8 mouse cellular contexts compared by ENCODE assay signal in the genomic region with DNA sequence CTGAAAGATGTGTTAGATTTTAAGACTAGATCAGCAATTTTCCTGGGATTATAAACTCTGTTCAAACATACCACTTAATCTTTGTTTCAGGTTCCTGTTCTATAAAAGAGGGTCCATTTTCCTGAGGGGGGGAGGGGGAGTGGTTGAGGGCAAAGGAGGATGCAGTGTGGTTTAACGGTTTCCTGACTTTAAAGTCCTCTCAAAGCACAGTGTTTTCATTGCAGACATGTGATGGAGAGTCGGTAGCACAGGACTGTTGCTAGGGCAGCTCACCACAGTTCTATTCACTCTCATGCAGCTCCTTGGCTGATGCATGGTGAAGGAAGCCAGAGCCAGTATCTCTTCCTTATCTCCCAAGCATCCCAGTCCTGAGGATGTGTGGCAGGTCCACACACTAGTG.
DNase-seq lines count a peak whose midpoint lies in the region; ATAC-seq and TF ChIP-seq lines count a peak whose summit lies in the region.

No protein-coding gene starts in this region.

- H3K36me3 ChIP-seq in forebrain, embryonic 15.5 days: peaks cover 5% of the 10 kb centered on the region; the same call in 1 of the 2 replicates
- H3K36me3 ChIP-seq in forebrain, embryonic 14.5 days (ENCODE audit: control insufficient read depth, insufficient read depth, low read length): no peaks in the 10 kb centered on the region
- H3K36me3 ChIP-seq in midbrain, embryonic 10.5 days: no peaks in the 10 kb centered on the region
- no peaks in the 10 kb centered on the region for H3K36me3 ChIP-seq in midbrain, postnatal 0 days (ENCODE audit: insufficient read depth, low read length)
- no peaks in the 10 kb centered on the region for H3K36me3 ChIP-seq in liver, embryonic 11.5 days (ENCODE audit: control insufficient read depth, insufficient read depth, low read length)
- H3K36me3 ChIP-seq in stomach, postnatal 0 days (ENCODE audit: control insufficient read depth, insufficient read depth, low read length): no peaks in the 10 kb centered on the region

- H3K4me2 ChIP-seq in forebrain, embryonic 15.5 days (replicated peaks): no peak overlapping the region
- no peak overlapping the region for H3K4me2 ChIP-seq in forebrain, embryonic 14.5 days (ENCODE audit: low read length)
- H3K4me2 ChIP-seq in midbrain, postnatal 0 days (ENCODE audit: low read depth, low read length, poor library complexity, severe bottlenecking): no peak overlapping the region
- no peak overlapping the region for H3K4me2 ChIP-seq in liver, embryonic 11.5 days
- no peak overlapping the region for H3K4me2 ChIP-seq in stomach, postnatal 0 days (replicated peaks; ENCODE audit: low read depth)

- H3K9me3 ChIP-seq in forebrain, embryonic 15.5 days: no peaks in the 10 kb centered on the region
- no peaks in the 10 kb centered on the region for H3K9me3 ChIP-seq in forebrain, embryonic 14.5 days (replicated peaks; ENCODE audit: control insufficient read depth, low read length)
- no peaks in the 10 kb centered on the region for H3K9me3 ChIP-seq in midbrain, embryonic 10.5 days (replicated peaks)
- no peaks in the 10 kb centered on the region for H3K9me3 ChIP-seq in midbrain, postnatal 0 days (ENCODE audit: low read length)
- no peaks in the 10 kb centered on the region for H3K9me3 ChIP-seq in liver, embryonic 11.5 days (ENCODE audit: control insufficient read depth, low read length)
- no peaks in the 10 kb centered on the region for H3K9me3 ChIP-seq in stomach, postnatal 0 days (ENCODE audit: control insufficient read depth, low read length)

- peaks cover 47% of the 10 kb centered on the region for H3K4me1 ChIP-seq in forebrain, embryonic 15.5 days
- H3K4me1 ChIP-seq in forebrain, embryonic 14.5 days (ENCODE audit: control insufficient read depth, insufficient read depth, low read length): peaks cover 12% of the 10 kb centered on the region
- H3K4me1 ChIP-seq in midbrain, embryonic 10.5 days: peaks cover 12% of the 10 kb centered on the region; the same call in 1 of the 2 replicates
- no peaks in the 10 kb centered on the region; the same call in 1 of the 2 replicates for H3K4me1 ChIP-seq in midbrain, postnatal 0 days (ENCODE audit: insufficient read depth, low read length)
- H3K4me1 ChIP-seq in liver, embryonic 11.5 days (replicated peaks; ENCODE audit: control insufficient read depth, insufficient read depth, low read length): peaks cover 11% of the 10 kb centered on the region
- no peaks in the 10 kb centered on the region for H3K4me1 ChIP-seq in stomach, postnatal 0 days (replicated peaks; ENCODE audit: control insufficient read depth, insufficient read depth)

- 0 out of 2 replicates have a peak, but pooled peaks have one; percentile 34 for ATAC-seq in forebrain, embryonic 15.5 days (replicated peaks)
- ATAC-seq in forebrain, embryonic 14.5 days: no peak
- ATAC-seq in midbrain, postnatal 0 days (ENCODE audit: low FRiP score): no peak
- ATAC-seq in liver, embryonic 11.5 days (replicated peaks; ENCODE audit: low FRiP score): peak; percentile 42
- ATAC-seq in stomach, postnatal 0 days (ENCODE audit: low FRiP score, low TSS enrichment): no peak

- 48% methylated on average over 2 of the region's 2 CpGs for WGBS in forebrain, embryonic 15.5 days
- 58% methylated on average over 2 of the region's 2 CpGs for WGBS in forebrain, embryonic 14.5 days
- WGBS in midbrain, embryonic 10.5 days: 64% methylated on average over 2 of the region's 2 CpGs
- 40% methylated on average over 2 of the region's 2 CpGs for WGBS in midbrain, postnatal 0 days
- WGBS in liver, embryonic 11.5 days: 25% methylated on average over 2 of the region's 2 CpGs
- WGBS in stomach, postnatal 0 days: 32% methylated on average over 2 of the region's 2 CpGs

- TF ChIP-seq CTCF in midbrain, postnatal 0 days (IDR thresholded peaks at IDR 0.05): no peak
- TF ChIP-seq CTCF in stomach, postnatal 0 days (IDR thresholded peaks at IDR 0.05; ENCODE audit: low read depth): no peak

- no peaks in the 10 kb centered on the region for H3K27me3 ChIP-seq in forebrain, embryonic 15.5 days
- H3K27me3 ChIP-seq in forebrain, embryonic 14.5 days (replicated peaks; ENCODE audit: control insufficient read depth, insufficient read depth, low read length): no peaks in the 10 kb centered on the region
- no peaks in the 10 kb centered on the region for H3K27me3 ChIP-seq in midbrain, embryonic 10.5 days (ENCODE audit: low read depth, poor library complexity, severe bottlenecking)
- H3K27me3 ChIP-seq in midbrain, postnatal 0 days (ENCODE audit: insufficient read depth, low read length): no peaks in the 10 kb centered on the region
- no peaks in the 10 kb centered on the region for H3K27me3 ChIP-seq in liver, embryonic 11.5 days (replicated peaks; ENCODE audit: control insufficient read depth, insufficient read depth, low read length)
- H3K27me3 ChIP-seq in stomach, postnatal 0 days (ENCODE audit: control insufficient read depth, insufficient read depth, low read length): no peaks in the 10 kb centered on the region

- peak overlapping the region; percentile 38; the same call in 1 of the 2 replicates for H3K27ac ChIP-seq in forebrain, embryonic 15.5 days (replicated peaks)
- H3K27ac ChIP-seq in forebrain, embryonic 14.5 days (ENCODE audit: low read depth, low read length): no peak overlapping the region
- 0 out of 2 replicates have a peak overlapping the region, but pooled peaks have one; percentile 46 for H3K27ac ChIP-seq in midbrain, embryonic 10.5 days (replicated peaks)
- no peak overlapping the region for H3K27ac ChIP-seq in midbrain, postnatal 0 days (ENCODE audit: low read depth, low read length)
- peak overlapping the region; percentile 3; the same call in 1 of the 2 replicates for H3K27ac ChIP-seq in liver, embryonic 11.5 days (ENCODE audit: low read depth, low read length)
- H3K27ac ChIP-seq in stomach, postnatal 0 days (replicated peaks): no peak overlapping the region

- H3K4me3 ChIP-seq in forebrain, embryonic 15.5 days: no peak overlapping the region
- H3K4me3 ChIP-seq in forebrain, embryonic 14.5 days (ENCODE audit: low read depth, low read length): no peak overlapping the region
- H3K4me3 ChIP-seq in midbrain, embryonic 10.5 days: no peak overlapping the region
- no peak overlapping the region for H3K4me3 ChIP-seq in midbrain, postnatal 0 days (ENCODE audit: low read depth, low read length)
- H3K4me3 ChIP-seq in liver, embryonic 11.5 days (ENCODE audit: low read depth, low read length): no peak overlapping the region
- no peak overlapping the region for H3K4me3 ChIP-seq in stomach, postnatal 0 days (ENCODE audit: low read depth, low read length)

- DNase-seq in forebrain, embryonic 14.5 days (ENCODE audit: low spot score): no peak
- DNase-seq in midbrain, embryonic 10.5 days (ENCODE audit: low spot score): no peak
- no peak for DNase-seq in midbrain, postnatal 0 days (ENCODE audit: low spot score)
- DNase-seq in liver, embryonic 11.5 days (ENCODE audit: low spot score): no peak
- peak; percentile 90 for DNase-seq in thymus, postnatal 0 days (ENCODE audit: low spot score)
- no peak for DNase-seq in stomach, postnatal 0 days (ENCODE audit: low spot score)
- no peak for DNase-seq in kidney, postnatal 25 days

- no peak for TF ChIP-seq EP300 in stomach, postnatal 0 days (optimal IDR thresholded peaks at IDR 0.05)

- no peak overlapping the region for H3K9ac ChIP-seq in forebrain, embryonic 15.5 days (replicated peaks)
- no peak overlapping the region for H3K9ac ChIP-seq in forebrain, embryonic 14.5 days (ENCODE audit: low read length)
- H3K9ac ChIP-seq in midbrain, postnatal 0 days (replicated peaks; ENCODE audit: low read length, poor library complexity, severe bottlenecking): no peak overlapping the region
- no peak overlapping the region for H3K9ac ChIP-seq in liver, embryonic 11.5 days (ENCODE audit: low read depth, low read length)
- no peak overlapping the region for H3K9ac ChIP-seq in stomach, postnatal 0 days (ENCODE audit: low read length)

Comparison
In these comparisons a context has a peak if more than half of its experiments do, and no peak if none do; other contexts are left out.
1. ATAC-seq: peak in forebrain, embryonic 15.5 days (single experiment) and liver, embryonic 11.5 days (single experiment); none in forebrain, embryonic 14.5 days (single experiment), midbrain, postnatal 0 days (single experiment) and stomach, postnatal 0 days (single experiment).
2. H3K27ac ChIP-seq: peak in forebrain, embryonic 15.5 days (single experiment), midbrain, embryonic 10.5 days (single experiment) and liver, embryonic 11.5 days (single experiment); none in forebrain, embryonic 14.5 days (single experiment), midbrain, postnatal 0 days (single experiment) and stomach, postnatal 0 days (single experiment).